Mouse (Mus musculus) lung, postnatal 36 days (tissue): ENCODE measurements around the gene Smarca4.
A peak's percentile ranks its signal among the peaks of the same experiment; 100 is the strongest.
"Not testable (repeated sequence)": the region's sequence is repeated elsewhere in the genome, so short reads cannot be mapped to it uniquely, and the experiment has no call there.

Source experiments
- DNase-seq: peaks from one replicate; pipeline ENCODE4 v3.0.0; 2022; ENCODE audit warnings: mixed read lengths

Smarca4 gene

GRCm38 (mm10) chr9:21615617-21616231 lies at the start of gene Smarca4:
Gene Smarca4 (plus strand): TSS chr9:21616169.
- peak; percentile 99 for DNase-seq

DNA sequence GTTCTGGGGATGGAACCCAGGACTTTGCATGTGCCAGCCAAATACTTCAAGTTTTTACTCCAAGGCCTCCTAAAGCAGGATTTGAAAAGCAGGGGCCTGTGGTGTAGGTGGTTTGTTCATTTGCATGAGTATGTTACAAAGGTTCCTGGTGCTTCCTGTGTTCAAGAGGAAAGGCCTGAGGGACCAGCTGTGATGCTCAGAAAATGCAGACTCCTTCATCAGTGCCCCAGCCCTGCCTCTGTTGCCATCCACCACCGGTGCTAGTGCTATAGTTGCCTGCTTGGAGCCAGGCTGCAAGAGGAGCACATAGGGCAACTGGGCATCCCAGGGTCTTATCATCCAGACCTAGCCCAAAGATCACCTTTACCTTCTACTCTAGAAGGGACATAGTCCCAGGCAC lies 49.4 kb upstream of the Smarca4 start:
- no peak for DNase-seq

DNA sequence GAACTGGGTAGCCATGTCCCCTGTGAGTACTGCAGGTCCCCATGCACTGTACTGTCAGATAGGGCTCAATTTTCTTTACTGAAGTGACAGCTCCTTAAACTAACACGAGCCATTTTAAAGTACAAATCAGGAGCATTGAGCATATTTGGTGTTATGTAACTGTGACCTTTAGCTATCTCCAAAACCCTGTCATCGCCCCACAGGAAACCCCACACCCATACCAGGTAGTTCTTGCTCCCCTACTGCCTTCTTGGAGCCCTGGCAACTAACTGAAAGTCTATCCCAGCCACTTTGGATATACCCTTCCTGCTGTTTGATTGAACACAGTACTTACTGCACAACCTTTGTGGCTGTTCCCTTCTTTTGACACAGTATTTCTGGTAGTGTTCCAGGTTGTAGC lies 48.9 kb upstream of the Smarca4 start:
- no peak for DNase-seq

DNA sequence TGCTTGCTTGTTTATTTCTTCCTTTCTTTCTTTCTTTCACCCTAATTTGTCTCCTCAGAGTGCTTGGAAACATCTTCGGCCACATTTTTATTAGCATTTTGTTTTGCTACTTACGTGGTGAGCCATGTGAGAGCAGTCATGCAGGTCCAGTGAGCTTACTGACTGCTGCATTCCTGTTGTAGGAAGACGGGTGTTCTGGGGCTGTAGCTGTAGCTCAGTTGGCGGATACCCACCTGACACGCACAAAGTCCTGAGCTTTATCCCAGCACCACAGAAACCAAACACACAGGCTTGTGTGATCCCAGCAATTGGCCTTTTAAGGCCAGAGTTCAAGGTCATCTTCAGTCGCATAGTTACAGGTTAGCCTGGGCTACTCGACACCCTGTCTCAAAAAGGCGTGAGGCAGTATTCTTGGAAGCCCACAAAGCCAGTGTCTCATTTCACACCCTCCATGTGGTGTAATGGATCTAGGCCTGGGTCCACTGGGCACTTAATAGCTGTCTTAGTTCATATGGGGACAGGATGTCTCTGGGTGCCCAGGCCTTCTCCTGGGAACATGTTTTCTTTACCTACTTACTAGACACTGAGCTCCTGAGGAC lies 47.2 kb upstream of the Smarca4 start:
- no peak for DNase-seq

- no peak for DNase-seq
Measured at GRCm38 (mm10) chr9:21574012-21574801, 41.8 kb upstream of the Smarca4 start.

DNA sequence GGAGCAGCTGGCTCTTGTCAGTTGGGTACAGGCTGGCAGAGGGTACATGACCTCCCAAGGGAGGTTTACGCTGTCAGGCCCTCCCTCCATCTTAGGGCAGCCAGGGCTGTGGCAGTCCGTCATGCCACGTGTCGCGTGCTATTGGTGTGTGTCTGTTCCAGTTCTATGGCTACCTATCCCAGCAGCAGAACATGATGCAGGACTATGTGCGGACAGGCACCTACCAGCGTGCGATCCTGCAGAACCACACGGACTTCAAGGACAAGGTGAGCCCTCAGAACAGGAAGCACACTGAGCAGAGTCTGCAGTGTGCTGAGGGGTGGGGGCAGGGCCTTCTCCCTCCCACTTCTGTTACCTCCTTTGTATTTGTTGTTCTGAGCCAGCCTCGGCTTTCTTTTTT lies 40.7 kb upstream of the Smarca4 start:
- DNase-seq: no peak

GRCm38 (mm10) chr9:21576286-21576685 lies 39.7 kb upstream of the Smarca4 start:
- no peak for DNase-seq

DNA sequence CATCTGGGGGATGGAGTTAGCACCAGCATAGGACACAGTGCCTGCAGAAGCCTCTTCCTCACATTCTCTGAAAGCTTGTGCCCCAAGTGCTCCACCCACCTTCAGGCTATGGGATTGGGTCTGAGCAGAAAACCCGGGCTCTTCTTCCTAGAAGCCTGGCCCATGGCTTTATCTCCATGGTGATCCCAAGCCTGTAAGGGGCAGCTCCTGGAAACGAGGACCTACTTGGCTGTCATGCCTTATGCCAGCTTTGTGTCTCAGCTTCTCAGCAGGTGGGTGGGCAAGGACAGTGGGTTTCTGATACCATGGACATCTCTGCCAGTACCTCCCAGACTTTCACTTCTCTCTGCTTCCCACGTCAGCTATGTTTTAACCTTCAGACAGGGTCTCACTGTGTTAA lies 37.7 kb upstream of the Smarca4 start:
- DNase-seq: no peak

DNA sequence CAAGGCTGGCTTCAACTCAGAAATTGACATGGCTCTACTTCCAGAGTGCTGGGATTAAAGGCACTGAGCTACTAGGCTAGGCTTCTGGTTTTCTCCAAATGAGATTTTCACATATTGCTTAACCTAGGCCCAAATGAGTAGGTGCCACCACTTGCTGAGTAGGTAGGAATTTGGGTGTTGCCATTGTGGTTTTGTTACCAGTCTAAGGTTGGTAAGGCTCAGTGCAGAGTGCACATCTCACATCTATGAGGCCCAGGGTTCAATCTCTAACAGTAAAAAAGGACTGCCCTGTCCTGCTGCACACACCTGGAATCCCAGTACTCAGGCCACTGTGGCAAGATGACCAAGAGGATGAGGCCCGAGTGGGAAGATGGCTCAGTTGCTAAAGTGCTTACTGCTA lies 30.6 kb upstream of the Smarca4 start:
- DNase-seq: no peak

DNA sequence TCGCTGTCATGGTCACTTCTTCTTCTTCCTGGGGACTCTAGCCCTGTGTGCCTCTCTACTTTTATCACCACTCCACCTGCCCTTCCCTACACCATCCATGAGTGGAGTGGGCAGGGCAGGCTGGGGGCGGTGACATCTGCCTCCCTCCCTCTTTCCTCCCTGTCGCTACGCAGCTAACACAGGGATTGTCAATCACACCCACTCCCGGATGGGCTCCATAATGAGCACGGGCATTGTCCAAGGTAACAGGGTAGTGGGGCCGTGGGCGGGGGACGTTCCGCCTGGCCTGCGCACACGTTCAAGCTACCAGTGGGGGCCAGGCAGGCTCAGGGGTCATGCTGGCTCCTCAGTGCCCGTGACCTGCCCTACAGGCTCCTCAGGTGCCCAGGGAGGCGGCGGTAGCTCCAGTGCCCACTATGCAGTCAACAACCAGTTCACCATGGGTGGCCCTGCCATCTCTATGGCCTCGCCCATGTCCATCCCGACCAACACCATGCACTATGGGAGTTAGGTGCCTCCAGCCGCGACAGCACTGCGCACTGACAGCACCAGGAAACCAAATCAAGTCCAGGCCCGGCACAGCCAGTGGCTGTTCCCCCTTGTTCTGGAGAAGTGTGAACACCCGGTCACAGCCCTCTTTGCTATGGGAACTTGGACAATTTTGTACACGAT lies 28.2 kb upstream of the Smarca4 start:
- no peak for DNase-seq

DNA sequence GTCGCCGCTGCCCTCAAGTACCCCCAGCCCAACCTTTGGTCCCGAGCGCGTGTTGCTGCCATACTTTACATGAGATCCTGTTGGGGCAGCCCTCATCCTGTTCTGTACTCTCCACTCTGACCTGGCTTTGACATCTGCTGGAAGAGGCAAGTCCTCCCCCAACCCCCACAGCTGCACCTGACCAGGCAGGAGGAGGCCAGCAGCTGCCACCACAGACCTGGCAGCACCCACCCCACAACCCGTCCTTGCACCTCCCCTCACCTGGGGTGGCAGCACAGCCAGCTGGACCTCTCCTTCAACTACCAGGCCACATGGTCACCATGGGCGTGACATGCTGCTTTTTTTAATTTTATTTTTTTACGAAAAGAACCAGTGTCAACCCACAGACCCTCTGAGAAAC lies 27.6 kb upstream of the Smarca4 start:
- DNase-seq: no peak

- no peak for DNase-seq
Measured at GRCm38 (mm10) chr9:21589538-21589937, 26.4 kb upstream of the Smarca4 start.

DNA sequence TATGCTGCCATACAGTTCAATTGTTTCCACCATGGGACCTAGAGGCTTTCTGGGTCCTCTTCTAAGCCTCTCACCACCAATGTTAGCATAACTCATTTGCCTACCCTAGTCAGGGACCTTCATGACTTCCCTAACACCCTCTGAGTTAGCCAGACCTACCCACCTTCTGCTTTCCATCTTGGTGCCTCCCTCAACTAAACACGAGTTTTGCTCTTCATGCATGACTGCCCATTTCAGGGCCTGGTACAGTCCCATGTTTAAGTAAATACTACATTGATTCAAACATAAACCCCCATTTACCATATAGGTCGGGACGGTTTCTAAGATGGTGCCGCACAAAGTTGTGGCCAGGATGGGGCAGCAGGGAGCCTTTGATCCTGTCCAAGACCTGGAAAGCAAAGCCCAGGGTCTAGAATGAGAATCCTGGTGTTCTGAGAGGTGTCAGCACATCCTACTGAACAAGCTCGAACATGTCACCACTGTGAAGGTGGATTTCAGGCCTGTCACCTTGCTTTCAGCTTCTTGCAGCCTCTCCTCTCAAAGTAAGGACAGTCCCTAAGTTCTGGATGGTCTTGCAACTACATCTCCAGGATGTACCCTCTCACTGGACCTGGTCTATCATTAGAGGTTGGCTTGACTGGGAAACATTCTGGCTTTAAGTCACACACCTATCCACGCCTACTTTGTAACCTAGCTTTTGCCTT lies 24.7 kb upstream of the Smarca4 start:
- no peak for DNase-seq

DNA sequence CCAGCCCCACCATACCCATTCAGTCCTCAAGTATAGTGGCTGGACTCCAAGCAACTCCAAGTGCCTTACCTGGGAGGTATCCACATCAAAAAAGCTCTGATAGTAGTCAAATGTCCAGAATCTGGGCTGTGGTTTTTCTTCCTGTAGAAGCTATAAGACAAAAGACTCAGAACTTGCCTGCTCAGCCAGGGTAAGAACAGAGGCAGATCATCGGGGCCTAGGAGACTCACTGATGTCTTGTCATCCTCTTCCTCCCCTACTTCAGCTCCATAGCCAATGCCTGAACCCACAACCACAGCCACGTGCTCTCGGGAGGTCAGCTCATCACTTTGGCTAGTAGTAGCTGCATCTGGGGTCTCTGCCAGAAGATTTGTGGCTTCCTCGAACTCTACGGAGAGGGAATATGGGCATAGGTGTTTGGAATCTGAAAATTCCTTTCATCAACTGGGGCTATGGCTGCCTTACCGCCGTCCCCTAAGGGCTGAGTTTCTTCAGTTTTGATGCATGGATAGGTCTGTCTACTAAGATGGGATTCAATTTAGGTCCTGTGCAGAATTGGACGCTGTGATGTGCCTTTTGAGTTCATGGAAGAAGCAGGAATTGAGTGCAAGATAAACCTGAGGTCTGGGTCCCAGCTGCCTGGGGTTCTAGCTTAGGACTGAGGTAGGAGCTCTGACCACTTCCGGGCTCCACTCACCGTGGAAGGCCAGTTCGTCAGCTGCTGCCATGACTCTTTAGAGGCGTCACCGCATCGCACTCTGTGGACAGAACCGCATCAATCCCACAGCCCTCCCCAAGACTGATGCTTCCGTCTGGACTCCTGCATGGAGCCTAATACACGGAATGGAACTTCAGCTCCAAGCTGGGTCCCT lies 23.9 kb upstream of the Smarca4 start:
- DNase-seq: no peak

DNA sequence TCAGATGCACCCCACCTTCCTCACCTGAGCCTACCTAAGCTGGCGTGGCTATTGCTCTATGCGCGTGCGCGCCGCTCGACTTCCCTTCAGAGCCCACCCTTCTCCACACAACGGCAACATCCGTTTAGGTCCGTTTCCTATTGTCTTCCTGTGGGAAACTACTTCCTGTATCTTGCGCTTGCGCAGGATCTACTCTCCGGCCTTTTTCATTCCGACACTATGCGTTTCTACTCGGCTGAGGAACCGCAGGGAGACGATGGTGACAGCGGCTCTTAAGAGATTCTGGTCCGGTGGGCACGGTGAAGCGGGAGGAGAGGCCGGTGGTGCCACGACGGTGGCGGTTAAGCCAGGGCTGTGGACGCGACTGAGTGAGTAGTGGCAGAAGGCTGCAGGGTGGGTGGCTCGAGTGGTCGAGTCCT lies 23.3 kb upstream of the Smarca4 start, which contains the start of the genes Timm29 and Yipf2:
TSS of gene Timm29 (plus strand) at position 20 of the 419 bp plus-strand sequence.
TSS of gene Yipf2 (minus strand) at position 126 of the 419 bp plus-strand sequence.
- DNase-seq: peak; percentile 97

DNA sequence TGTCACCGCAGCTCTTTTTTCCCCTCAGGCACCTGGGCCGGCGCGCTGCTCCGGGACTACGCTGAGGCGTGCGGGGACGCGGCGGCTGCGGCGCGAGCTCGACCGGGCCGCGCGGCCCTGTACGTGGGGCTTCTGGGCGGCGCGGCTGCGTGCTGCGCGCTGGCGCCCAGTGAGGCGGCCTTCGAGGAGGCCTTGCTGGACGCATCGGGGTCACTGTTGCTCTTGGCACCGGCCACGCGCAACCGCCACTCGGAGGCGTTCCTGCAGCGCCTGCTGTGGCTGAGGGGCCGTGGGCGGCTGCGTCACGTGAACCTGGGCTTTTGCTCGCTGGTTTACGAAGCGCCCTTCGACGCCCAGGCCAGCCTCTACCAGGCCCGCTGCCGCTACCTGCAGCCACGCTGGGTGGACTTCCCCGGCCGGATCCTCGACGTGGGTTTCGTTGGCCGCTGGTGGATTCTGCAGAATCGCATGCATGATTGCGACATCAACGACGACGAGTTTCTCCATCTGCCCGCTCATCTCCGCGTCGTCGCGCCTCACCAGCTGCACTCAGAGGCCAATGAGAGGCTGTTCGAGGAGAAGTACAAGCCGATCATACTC lies 22.7 kb upstream of the Smarca4 start:
- peak; percentile 50 for DNase-seq

GRCm38 (mm10) chr9:21594350-21594749 lies 21.6 kb upstream of the Smarca4 start:
- DNase-seq: not testable (repeated sequence)

GRCm38 (mm10) chr9:21594838-21595237 lies 21.1 kb upstream of the Smarca4 start:
- DNase-seq: no peak

- peak; percentile 42 for DNase-seq
Measured at GRCm38 (mm10) chr9:21598198-21598597, 17.8 kb upstream of the Smarca4 start.

DNA sequence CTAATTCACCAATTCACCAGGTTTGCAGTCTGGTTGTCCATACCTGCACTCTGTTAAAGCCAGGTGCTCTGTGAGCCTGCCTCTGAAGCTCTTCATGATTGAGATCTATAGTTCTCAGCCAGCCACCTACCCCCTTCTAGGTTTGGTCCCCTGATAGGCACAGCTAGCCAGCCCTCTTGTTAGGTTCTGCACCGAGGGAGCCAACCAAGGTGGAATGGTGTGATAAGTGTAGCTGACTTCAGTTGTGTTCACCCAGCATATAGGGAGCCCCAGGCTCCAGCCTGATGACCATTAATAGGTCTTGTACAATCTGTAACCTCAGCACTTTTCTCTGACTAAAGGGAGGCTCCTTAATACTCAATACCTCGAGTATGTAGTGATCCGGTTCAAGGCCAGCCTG lies 15.8 kb upstream of the Smarca4 start:
- no peak for DNase-seq

GRCm38 (mm10) chr9:21601073-21601472 lies 14.9 kb upstream of the Smarca4 start:
- DNase-seq: no peak
